Mouse (Mus musculus) kidney, adult 18-20 months (tissue): ENCODE data around the gene Gab1.
A peak's percentile ranks its signal among the peaks of the same experiment; 100 is the strongest.

Experiments
- DNase-seq: peaks from one replicate; pipeline ENCODE4 v3.0.0; 2021

Gene Gab1

DNA sequence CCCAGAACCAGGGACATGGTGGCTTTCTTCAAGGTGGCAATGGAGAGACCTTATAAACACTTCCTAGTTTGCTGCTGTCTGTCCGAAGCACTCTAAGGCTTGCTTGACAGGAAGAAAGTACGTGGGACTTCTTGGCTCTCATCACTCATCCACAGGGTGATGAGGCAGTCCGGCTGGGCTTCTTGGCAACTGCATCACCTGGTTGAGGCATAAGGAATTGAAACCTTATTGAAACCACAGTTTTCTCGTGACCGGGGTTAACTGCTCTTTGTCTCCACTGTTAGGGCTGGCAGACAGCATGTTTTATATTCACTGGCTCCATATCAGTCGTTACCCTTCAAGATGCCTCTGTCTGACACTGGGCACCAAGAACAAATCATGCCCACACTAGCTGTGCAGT lies 40.2 kb downstream of the Gab1 start:
- no peak for DNase-seq

DNA sequence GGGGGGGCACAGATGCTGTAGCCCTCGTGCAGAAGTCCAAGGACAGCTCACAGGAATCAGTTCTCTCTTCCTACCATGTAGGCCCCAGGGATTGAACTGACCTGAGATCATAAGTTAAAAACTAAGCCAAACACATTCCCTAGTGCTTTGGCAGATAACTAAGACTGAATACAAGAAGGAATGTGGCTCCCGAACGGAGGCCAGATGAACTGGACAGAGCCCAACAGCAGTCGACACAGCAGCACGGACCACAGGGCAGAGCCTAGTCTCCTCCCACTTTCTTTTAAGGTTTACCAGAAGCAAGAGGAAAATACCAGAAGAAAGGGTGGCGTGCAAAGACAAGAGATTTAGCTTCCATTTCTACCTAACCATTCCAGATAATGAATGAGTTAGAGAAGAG lies 42.1 kb downstream of the Gab1 start:
- peak; percentile 70 for DNase-seq

DNA sequence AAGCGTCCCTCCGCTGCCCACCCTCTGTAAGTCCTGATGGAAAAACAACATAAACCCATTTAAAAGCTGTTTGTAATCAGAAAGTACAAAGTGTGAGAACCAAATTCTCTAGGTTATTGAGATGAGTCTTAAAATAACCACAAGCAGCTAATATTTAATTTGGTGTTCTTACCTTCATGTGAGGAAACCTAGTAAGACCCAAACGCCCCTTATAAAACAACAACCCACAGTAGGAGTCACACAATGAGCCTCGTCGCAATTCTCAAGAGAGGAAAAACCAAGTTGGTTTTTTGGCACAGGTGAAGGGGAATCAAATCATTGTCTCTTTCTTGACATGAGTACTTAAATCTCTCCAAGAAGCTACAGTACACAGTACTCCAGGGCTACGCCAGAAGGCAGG lies 44.9 kb downstream of the Gab1 start:
- no peak for DNase-seq

DNA sequence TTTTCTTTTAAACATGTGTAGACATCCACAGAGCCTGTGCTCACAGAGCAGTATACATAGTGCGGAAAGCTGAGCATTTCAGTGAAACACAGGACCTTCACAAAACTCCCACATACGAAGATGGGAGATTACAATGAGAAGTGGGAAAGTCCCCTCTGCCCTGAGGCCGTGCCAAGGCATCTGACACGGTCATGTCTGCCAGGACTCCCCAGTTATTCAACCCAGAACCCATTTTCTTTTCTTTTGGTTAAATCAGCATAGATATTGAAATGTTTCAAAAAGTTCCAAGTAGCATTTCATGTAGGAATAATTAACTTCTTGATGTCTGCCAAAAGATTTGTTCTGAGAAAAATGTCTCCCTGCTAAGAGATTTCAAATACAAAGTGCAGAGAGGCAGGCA lies 45.9 kb downstream of the Gab1 start:
- no peak for DNase-seq

DNA sequence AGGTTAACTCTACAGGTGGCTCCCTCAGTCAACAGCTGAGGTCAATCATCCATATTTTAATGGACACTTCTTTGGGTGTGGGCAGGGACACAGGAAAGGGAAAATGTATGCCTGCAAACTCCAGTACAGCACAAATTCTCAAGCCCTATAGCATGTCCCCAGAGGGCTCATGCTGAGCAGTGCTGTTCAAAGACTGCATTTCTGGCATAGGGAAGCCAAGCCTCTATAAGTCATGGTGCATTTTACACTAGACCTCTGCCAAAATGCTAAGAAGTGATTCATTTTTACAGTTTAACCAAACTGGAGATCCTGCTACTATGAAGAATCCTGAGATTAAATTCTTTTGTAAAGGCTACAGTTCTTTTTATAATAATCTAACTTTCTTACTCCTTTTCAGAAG lies 47.8 kb downstream of the Gab1 start:
- DNase-seq = no peak

DNA sequence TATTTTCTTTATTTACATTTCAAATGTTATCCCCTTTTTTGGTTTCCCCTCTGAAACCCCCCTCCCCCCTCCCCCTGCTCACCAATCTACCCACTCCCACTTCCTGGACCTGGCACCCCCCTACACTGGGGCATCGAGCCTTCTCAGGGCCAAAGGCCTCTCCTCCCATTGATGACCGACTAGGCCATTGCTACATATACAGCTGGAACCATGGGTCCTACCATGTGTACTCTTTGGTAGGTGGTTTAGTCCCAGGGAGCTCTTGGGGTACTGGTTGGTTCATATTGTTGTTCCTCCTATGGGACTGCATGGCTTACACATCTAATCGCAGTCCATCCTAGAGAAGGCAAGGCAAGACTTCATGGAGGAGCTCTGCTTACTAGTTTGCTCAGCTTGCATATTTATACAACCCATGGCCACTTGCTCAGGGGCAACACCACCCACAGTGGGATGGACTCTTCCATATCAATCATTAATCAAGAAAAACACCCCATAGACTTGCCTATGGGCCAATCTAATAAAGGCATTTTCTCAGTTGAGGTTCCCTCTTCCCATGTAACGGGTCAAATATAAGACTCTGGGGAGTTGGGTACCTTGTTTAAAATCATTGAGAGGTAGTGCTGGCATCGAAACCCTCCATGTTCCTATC lies 48.3 kb downstream of the Gab1 start:
- DNase-seq = no peak

DNA sequence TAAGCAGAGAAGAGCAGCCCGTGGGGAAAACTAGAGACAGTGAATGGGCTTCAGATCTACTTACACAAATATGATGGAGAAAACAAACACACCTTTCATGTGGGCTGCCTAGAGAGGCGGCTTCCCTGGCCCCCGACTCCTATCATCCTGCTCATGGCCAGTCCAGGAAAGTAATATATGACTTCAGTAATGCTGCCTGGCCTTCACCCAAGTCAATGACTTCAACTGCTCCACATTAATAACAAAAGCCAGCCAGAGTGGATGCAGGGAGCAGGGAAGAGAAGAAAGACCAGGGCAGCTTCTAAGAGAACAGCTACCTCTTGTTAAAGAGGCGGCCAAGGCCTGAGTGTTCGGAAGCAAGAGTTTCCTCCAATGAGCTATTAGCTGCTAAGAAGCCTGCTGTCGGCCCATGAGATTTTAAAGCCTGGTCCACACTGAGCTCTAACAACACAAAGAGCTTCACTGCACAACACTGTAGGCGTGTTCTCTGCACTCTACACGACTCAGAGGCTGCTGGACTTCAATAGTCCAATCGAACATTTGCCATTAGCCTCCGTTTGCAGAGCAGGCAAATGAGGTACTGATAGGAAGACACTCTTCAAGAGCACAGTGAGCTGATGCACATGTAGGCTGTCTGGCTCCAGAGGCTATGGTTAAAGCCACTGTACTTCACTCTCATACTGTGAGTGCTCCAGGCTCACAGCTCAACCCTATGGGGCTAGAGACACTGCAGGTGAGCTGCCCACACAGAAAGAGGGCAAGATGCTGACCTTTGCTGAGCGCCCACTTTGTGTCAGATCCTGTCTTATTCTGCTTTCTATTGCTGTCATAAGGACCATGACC lies 49.4 kb downstream of the Gab1 start:
- DNase-seq = no peak

DNA sequence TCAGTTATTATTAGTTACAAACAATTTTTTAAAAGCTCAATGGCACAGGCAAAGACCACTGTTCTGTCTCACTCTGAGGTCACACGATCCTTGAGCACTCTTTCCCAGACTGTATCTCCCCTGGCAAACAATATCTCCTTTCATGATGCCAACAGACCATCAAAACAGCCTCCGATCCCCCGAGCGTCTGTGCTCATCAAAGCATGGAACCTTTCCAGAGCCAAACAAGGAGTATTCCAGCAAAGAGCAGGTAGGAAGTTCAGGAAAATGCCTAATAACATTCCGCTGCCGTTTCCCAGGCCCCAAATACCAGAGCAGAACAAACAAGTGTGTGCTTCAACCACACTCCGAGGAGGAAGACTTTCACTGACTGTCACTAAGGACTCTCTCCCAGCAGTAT lies 50.2 kb downstream of the Gab1 start:
- DNase-seq = no peak

DNA sequence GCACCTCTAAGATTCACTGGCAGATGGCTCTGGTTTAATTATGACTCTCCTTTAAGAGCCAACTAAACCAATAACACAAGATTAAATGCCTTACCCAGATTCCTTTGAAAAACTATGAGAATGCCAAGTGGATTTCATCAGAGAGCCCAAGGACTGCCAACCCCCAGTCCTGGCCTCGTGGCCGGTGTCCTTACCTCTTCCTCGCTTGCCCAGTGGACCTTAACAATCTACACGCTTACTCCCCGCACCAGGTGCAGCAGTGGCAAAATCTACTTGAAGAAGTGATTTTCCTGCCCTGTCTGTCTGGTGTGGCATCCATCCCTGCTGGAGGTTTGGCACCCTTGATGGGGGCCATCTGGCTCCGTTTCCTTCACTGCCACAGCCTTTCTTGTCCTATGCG lies 53.3 kb downstream of the Gab1 start:
- DNase-seq = peak; percentile 64

DNA sequence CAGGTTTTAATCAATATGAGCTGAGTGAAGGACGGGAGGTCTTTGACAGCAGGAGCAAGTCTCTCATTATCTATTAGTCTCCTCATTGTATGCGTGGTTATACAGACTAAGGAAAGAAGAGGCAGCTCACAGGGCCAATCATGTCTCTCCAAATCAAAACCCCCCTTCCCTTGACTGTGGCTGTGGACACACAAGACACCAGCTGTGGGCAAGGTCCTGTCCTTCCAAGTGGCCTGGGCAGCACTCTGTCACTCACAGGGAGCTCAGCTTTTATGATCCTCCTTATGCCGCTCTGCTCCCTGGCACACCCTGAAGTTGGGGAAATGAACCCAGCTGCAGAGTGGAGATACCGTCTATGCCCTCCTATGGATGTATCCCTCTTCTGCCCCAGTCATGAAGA lies 55.2 kb downstream of the Gab1 start:
- DNase-seq = no peak

DNA sequence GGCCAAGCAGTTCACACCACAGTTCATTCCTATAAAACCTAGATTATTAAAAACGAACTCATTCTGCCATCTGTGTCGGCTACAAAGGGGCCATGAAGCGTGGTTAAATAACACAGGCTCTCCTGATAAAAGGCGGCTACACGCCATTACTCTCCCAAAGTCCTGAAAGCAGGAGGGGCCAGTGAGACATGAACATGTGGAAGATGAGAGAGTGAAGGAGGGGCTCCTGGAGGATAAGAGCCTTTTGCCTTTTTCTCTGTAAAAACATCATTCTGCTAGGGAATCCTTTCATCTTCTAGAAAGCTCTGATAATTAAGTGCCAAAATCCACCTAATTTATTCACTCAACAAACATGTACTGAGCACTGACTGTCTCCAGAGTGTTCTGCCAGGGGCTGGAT lies 55.9 kb downstream of the Gab1 start:
- no peak for DNase-seq

DNA sequence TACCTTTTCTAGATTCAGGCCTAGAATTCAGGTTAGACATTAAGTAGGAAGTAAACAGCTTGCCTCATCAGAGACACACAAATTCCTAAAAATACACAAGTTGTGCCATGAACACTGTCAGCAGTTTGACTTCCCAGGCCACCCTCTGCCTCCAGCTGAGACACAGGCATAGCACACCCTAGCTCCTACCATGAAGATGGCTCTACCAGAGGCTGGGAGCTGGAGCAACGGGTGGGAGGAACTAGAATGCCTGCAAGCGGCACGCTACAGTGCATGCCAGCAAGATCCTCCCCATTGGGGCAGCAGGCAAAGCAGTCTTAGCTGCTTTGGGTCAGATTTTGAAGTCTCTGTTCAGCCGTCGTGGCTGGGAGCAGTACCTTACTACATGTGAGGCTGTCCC lies 57.1 kb downstream of the Gab1 start:
- DNase-seq = no peak

DNA sequence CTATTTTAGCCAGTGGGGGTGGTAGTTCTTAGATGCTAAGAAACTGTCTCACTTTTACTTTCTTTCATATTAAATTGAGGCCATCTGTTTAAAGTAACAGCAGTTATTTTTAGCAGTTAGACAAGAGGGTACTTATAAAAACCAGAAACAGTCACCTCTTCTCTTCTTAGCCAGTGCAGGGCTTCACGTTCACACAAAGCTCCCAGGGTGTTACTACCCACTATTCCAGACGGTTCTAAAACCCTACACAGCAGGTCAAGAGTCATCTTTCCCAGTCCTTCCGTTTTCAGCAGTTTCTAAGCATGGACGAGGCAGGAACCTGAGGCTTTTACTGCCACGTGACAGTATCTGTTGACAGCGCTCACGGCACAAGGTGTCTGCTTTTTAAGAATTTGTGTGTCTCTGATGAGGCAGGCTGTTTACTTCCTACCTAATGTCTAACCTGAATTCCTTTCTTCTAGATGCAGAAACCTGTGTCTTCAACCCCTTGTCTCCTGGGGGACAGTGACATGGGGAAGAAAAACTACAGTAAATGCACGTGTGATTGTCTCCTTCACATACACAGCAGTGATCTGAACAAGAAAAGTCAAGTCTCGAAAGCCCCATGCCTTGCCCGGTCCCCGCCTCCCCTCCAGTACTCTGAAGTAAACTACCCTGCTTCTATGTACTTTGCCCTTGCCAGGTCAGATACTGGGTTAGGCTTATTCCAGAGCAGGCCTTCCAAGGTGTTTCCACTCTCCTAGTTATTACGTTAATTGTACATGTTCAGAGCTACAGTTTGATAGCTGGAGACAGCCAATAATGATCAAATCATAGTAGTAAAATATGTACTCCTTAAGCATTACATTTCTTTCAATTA lies 58.7 kb downstream of the Gab1 start:
- peak; percentile 54 for DNase-seq

DNA sequence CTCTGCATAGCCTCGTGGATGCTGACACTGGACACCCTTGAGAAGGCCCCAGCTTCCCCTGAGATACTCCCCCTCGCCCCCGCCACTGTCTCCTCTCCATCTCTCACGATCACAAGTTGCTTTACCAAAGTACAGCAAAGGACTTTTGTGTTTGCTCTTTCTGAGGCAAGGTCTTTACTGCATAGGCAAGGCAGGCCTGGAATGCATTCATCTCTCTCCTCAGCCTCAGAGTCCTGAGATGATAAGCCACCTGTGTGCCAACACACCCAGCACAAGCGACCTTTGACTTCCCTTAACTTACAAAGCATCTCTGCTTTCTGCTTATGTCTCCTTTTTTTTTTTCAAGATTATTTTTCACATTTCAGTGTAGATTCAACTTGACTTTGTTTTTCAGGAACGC lies 61.3 kb downstream of the Gab1 start:
- no peak for DNase-seq

DNA sequence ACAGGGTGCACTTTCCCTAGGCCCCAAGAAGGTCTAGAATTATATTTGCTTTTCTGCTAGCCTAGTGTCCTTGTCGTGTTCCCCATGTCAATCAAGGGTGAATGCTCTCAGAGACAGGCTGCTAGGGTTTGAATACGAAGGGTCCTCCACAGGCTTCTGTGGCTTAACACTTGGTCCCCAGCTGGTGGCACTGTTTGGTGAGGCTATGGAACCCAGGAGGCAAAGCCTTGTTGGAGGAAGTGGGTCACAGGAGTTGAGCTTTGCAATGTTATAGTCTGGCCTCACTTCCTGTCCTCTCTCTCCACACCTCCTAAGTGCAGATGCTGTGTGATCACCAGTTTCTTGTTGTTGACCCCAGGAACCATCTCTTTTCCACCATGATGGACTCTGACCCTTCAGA lies 63.3 kb downstream of the Gab1 start:
- DNase-seq = no peak

DNA sequence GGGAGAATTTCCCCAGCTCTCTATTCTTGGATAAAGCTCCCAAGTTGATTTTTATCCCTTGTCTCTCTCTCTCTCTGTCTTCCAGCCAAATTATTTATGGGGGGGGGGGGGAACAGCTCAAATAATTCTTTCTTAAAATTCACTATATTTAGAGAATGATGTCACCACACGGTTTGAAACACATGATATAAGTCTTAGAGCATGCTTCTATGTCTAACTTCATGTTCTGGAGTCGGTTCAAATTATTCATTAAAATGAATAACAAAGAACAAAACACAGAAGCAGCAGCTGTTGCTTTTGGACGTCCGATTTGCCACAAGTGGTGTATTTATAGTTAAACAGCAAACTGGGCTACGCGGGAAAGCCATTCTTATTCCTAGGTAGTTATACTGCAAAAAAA lies 65.1 kb downstream of the Gab1 start:
- no peak for DNase-seq

DNA sequence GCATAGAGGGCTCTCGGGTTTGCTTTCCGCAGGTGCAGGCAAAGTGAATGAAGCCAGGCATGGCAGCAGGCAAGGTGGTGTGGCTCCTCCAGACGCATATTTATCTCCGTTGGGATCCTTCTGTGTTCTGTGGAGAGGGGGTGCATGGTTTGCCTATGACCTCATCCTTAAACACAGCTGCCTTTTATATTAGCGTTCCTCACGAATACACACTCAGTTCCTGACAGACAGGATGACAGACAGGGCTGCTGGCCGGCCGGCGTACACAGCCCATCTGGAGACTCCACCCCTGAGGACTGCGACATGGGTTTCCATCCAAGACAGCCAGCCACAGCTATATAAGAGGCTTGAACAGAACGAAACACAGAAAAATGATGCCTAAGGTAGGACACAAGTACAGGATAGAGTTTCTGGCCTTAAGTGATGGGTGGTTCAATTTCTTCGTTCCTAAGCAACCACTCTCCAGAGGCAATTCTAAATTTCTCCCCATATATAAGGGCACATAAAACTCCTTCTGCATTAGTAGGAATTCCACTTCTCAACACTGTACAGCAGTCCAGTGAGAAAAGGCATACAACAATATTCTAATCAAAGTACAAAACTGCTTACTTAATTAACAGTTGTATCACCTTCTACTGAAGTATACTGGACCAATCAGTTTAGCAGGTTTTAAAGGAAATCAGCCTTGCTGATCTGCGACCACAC lies 66.1 kb downstream of the Gab1 start:
- DNase-seq = no peak

DNA sequence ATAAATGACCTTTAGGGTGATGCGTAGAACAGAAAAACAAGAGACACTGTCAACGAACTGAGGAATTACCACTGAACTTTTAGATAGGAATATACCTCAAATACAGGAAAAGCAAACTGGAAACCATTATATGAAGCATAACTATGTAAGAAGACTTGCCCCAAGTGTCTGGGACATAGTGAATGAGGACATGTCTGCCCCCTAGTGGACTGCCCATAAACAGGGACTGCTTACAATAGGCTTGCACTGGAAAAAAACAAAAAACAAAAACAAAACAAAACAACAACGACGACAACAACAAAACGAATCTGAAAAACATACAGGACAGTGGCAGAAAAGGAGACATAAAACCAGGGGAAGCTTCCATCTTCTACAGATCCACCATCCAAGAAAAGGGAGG lies 66.9 kb downstream of the Gab1 start:
- no peak for DNase-seq

DNA sequence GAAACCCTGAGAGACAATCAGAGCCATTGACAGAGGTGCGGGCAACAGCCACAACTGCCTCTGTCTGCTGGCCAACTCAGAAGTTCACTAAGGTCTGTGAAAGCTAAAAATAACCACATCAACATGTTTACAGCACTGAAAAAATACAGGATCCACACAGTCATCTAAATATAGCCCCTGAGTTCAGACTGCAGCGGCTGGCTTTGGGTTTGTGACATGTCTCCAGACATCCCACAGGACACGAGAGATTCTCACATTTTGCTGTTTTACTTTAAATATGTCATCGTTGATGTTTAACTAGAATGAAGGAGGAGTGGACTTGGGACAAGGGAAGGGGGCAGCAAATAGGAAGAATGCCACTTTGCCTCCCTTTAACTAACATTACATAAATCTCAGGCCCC lies 68.7 kb downstream of the Gab1 start:
- no peak for DNase-seq

DNA sequence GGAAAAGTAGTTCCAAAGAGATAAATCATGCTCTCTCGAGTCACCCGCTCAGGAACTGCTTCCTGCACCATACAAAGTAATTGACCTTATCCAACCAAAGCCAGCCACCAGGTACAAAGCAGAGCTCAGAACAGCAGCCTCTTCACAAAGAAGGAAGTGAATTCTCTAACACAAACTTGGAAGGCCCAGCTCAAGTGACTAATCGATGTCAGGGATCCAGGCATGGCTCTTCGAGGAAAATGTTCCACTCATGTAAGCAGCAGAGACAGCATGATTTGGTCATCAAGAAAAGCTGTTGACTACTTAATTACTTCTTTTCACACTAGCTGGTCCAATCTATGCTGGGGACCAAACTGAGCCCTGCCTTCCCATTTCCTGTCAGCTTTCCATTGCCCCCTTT lies 69.4 kb downstream of the Gab1 start:
- no peak for DNase-seq

DNA sequence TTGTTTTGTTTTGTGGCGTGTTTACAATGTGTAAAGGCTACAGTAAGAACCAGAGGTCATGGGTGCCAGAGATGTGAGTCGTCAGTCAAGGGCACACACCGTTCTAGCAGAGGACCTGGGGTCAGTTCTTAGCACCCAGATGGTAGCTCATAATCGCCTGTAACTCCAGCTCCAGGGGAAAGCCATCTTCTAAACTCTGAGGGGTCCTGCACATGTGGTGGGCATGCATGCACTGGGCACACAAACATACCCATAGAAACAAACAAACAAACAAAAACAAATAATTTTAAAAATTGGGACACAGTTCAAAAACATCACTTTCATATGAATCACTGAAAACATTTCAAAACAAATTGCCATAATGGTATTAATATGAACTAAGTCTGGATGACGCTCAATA lies 69.9 kb downstream of the Gab1 start:
- no peak for DNase-seq

DNA sequence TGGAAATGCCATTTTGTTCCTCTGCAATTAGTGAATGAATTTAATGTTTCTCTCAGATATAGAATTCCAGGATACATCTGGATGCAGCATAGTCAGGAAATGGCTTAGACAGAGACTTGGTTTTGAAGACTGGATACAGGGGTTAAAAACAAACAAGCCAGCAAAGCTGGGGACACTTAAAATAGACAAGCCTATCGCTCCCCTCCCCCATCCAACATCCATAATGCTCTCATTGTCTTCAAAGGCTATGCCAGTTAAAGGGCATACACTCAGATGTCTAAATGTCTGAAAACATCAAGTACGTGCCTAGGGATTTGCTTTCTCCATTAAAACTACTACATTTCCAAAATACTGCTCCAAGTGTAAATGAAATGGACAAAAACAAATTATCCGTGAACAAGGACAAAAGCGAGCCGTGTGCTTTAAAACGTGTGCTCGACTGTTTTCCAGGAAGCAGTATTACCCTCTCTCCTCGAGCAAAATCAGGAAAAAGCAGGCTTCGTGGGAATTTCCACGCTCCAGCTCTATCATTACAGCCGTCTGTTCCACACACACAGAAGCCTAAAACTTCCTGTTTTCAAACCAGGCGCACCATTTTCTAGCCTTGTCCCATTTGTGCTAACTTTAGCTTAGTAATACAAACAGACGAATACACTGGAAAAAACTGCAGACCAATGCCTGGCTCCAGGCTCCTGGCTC lies 72.4 kb downstream of the Gab1 start:
- DNase-seq = no peak
